8 mouse cellular contexts compared by ENCODE assay signal in genomic region chr19:3587729-3588128, GRCm38 (mm10). TPM values are rescaled to one million over a fixed set of nuclear protein-coding genes. Genes with fewer than 3 reads are reported as not detected.
DNase-seq lines count a peak whose midpoint lies in the region; ATAC-seq and TF ChIP-seq lines count a peak whose summit lies in the region.
"Not testable (repeated sequence)": the region's sequence is repeated elsewhere in the genome, so short reads cannot be mapped to it uniquely, and the experiment has no call there.

No protein-coding gene starts in this region.

- not testable (repeated sequence) for TF ChIP-seq EP300 in heart, adult 2 months (IDR thresholded peaks at IDR 0.05; ENCODE audit: insufficient read depth, low read depth, low read length)

- not testable (repeated sequence) for TF ChIP-seq POLR2A in heart, adult 2 months (IDR thresholded peaks at IDR 0.05; ENCODE audit: insufficient read depth, low read depth, low read length); small intestine, adult 2 months (IDR thresholded peaks at IDR 0.05; ENCODE audit: low read depth, low read length)

- 90% methylated on average over 5 of the region's 5 CpGs for WGBS in heart, adult 2 months
- 94% methylated on average over 5 of the region's 5 CpGs for WGBS in small intestine, adult 2 months

- not testable (repeated sequence) for H3K79me2 ChIP-seq in heart, adult 2 months (replicated peaks; ENCODE audit: control insufficient read depth, insufficient read depth, low read length)

- H3K27me3 ChIP-seq in heart, adult 2 months (ENCODE audit: control insufficient read depth, insufficient read depth, low read length); small intestine, adult 2 months (ENCODE audit: control insufficient read depth, insufficient read depth, low read length): not testable (repeated sequence)

- not testable (repeated sequence) for H3K4me1 ChIP-seq in heart, adult 2 months (ENCODE audit: control insufficient read depth, insufficient read depth, low read length); small intestine, adult 2 months (ENCODE audit: control insufficient read depth, insufficient read depth, insufficient read length, low read length)

- not testable (repeated sequence) for H3K27ac ChIP-seq in heart, adult 2 months; small intestine, adult 2 months (ENCODE audit: insufficient read depth, low read depth, low read length)

- not testable (repeated sequence) for H3K36me3 ChIP-seq in heart, adult 2 months (ENCODE audit: control insufficient read depth, insufficient read depth, low read length)
- peaks cover 63% of the 10 kb centered on the region for H3K36me3 ChIP-seq in small intestine, adult 2 months (ENCODE audit: control insufficient read depth, insufficient read depth, low read length)

- ATAC-seq in common myeloid progenitor, adult 5-6 weeks (replicated peaks; ENCODE audit: low read depth, poor library complexity, severe bottlenecking) = 0 out of 2 replicates have a peak, but pooled peaks have one; percentile 36

- H3K9ac ChIP-seq in heart, adult 2 months (ENCODE audit: low read depth, low read length) = not testable (repeated sequence)

- intact Hi-C loops in heart, adult 2 months (cut with DNase I) = not testable (repeated sequence)

- TF ChIP-seq CTCF in heart, adult 2 months (IDR thresholded peaks at IDR 0.05) = peak; percentile 76
- TF ChIP-seq CTCF in small intestine, adult 2 months (IDR thresholded peaks at IDR 0.05; ENCODE audit: extremely low read depth, insufficient read length, insufficient replicate concordance, low read depth, low read length) = peak; percentile 62; the same call in 1 of the 2 replicates

- not testable (repeated sequence) for H3K4me3 ChIP-seq in heart, adult 2 months; small intestine, adult 2 months (ENCODE audit: low read depth, low read length)

- DNase-seq in B cell, adult 2 months = peak; percentile 58 to 67
- DNase-seq in T-cell, adult 2 months (ENCODE audit: low spot score) = peak; percentile 49
- not testable (repeated sequence) for DNase-seq in heart, adult 2 months
- DNase-seq in kidney, postnatal 14 days = peak; percentile 38
- peak; percentile 40 for DNase-seq in lung, postnatal 14 days
- peak; percentile 53 for DNase-seq in thymus, postnatal 14 days

RNA-seq across cellular contexts. Expression of gene Ppp6r3, which starts 12.2 kb away (rescaled TPM):
- 92.6 and 111 TPM in 2 replicates for total RNA-seq in common myeloid progenitor, adult 5-6 weeks (2017)
- total RNA-seq in heart, adult 2 months (2021) = 10 to 100 TPM; 72.9 to 79.3 TPM
- polyA plus RNA-seq in heart, adult 2 months (2012; rRNA removed) = 45.8 and 63.4 TPM in 2 replicates
- polyA plus RNA-seq in small intestine, adult 2 months (2012; rRNA removed) = 25.5 and 67.9 TPM in 2 replicates
